Mouse (Mus musculus) 3T3-L1 (cell line): ENCODE measurements at regions not wholly inside any gene's neighbourhood (a gene's known extent, or its start where the extent isn't known, plus 50 kb on each side); places are given as distances from the start of the nearest gene placed in this dataset.
"Not testable (repeated sequence)": the region's sequence is repeated elsewhere in the genome, so short reads cannot be mapped to it uniquely, and the experiment has no call there.

Experiments used
- DNase-seq: peaks from one replicate; pipeline ENCODE4 v3.0.0-alpha.2; 2015; ENCODE audit warnings: low read depth, low spot score

- DNase-seq = no peak
Measured at GRCm38 (mm10) chr8:28371752-28372151, 924.3 kb downstream of the Poteg start.

- no peak for DNase-seq
Measured at GRCm38 (mm10) chr8:28400141-28400540, 952.7 kb downstream of the Poteg start.

GRCm38 (mm10) chr8:28427544-28428135 lies 980.2 kb downstream of the Poteg start:
- DNase-seq = no peak

GRCm38 (mm10) chr8:28473190-28473589 lies 1025.7 kb downstream of the Poteg start:
- DNase-seq = no peak

GRCm38 (mm10) chr8:28487913-28488312 lies 1040.4 kb downstream of the Poteg start:
- DNase-seq = no peak

GRCm38 (mm10) chr8:28503488-28504319 lies 1056.2 kb downstream of the Poteg start:
- no peak for DNase-seq

- DNase-seq = not testable (repeated sequence)
Measured at GRCm38 (mm10) chr8:28523506-28523905, 1076.0 kb downstream of the Poteg start.

GRCm38 (mm10) chr8:28547236-28547635 lies 1099.8 kb downstream of the Poteg start:
- DNase-seq = no peak

- DNase-seq = no peak
Measured at GRCm38 (mm10) chr8:28559881-28560280, 1112.4 kb downstream of the Poteg start.

GRCm38 (mm10) chr8:28579250-28579651 lies 1131.8 kb downstream of the Poteg start:
- no peak for DNase-seq

GRCm38 (mm10) chr8:28580821-28581220 lies 1133.4 kb downstream of the Poteg start:
- no peak for DNase-seq

GRCm38 (mm10) chr8:28589999-28590398 lies 1142.5 kb downstream of the Poteg start:
- no peak for DNase-seq

- DNase-seq = no peak
Measured at GRCm38 (mm10) chr8:28593238-28593637, 1145.8 kb downstream of the Poteg start.

- no peak for DNase-seq
Measured at GRCm38 (mm10) chr8:28594191-28594590, 1146.7 kb downstream of the Poteg start.

GRCm38 (mm10) chr8:28594606-28595005 lies 1147.1 kb downstream of the Poteg start:
- no peak for DNase-seq

- no peak for DNase-seq
Measured at GRCm38 (mm10) chr8:28595880-28596279, 1148.4 kb downstream of the Poteg start.
